Mouse (Mus musculus) ES-E14 (cell line): ENCODE measurements around the gene Zfp524.
"Not testable (repeated sequence)": the region's sequence is repeated elsewhere in the genome, so short reads cannot be mapped to it uniquely, and the experiment has no call there.

ENCODE experiments used
- CHD2 ChIP-seq: IDR thresholded peaks from 2 replicates; pipeline ENCODE4 v1.6.1; 2014; ENCODE audit warnings: mild to moderate bottlenecking, low read depth, low read length, inconsistent platforms
- MAFK ChIP-seq: IDR thresholded peaks from 2 replicates; pipeline ENCODE4 v1.6.1; 2014; ENCODE audit warnings: mild to moderate bottlenecking, low read depth, low read length, inconsistent platforms; ENCODE audit not compliant: insufficient read depth

DNA sequence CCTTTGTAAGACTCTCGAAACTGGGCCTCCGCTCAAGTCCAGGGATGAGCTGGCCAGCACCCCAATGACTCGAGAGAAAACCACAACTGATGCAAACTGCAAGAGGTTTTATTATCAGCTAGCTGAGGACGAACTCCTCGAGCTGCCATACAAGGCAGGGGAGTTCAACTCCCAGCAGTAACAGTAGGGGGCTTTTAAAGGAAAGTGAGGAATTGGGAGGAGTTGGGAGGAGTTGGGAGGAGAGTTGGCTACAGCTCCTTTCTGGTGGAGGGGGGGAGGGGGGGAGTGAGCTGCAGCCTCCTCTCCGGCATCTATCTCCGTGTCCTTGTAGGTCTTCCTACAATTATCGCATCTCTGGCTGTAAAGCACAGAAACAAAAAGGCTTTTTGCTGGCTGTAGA lies 11.3 kb upstream of the Zfp524 start:
- TF ChIP-seq CHD2, MAFK: not testable (repeated sequence)
